Mouse (Mus musculus): Measurements from ENCODE around the gene Carf. TPM values are rescaled to one million over a fixed set of nuclear protein-coding genes. Genes with fewer than 3 reads are reported as not detected.
A peak's percentile ranks its signal among the peaks of the same experiment; 100 is the strongest.

Gene Carf
- total and polyA plus RNA-seq, 2 experiments from 2014 or later, result 3.7 to 4.3 TPM

- no peak overlapping the region for H3K4me3 ChIP-seq (ENCODE audit: low read depth, low read length)
- 94% methylated on average over 1 of the region's 1 CpGs for WGBS
- DNase-seq (ENCODE audit: low spot score), result no peak
- no peaks in the 10 kb centered on the region for H3K9me3 ChIP-seq (replicated peaks; ENCODE audit: control insufficient read depth, low read length)
- H3K27me3 ChIP-seq (ENCODE audit: control insufficient read depth, insufficient read depth, low read length), result no peaks in the 10 kb centered on the region
- no peak for ATAC-seq (ENCODE audit: insufficient read depth, low read depth)
- TF ChIP-seq CTCF (IDR thresholded peaks at IDR 0.05; ENCODE audit: low read depth) (no peak), EP300 (IDR thresholded peaks at IDR 0.05; ENCODE audit: low read depth) (no peak)
- peaks cover 18% of the 10 kb centered on the region for H3K36me3 ChIP-seq (replicated peaks; ENCODE audit: control insufficient read depth, insufficient read depth, low read length)
- H3K27ac ChIP-seq (ENCODE audit: low read depth), result no peak overlapping the region
- H3K4me1 ChIP-seq (ENCODE audit: control insufficient read depth, insufficient read depth), result no peaks in the 10 kb centered on the region
- H3K4me2 ChIP-seq (ENCODE audit: low read depth, low read length), result no peak overlapping the region
- H3K9ac ChIP-seq (replicated peaks; ENCODE audit: low read depth, low read length), result no peak overlapping the region
Measured at GRCm38 (mm10) chr1:60104582-60104981, 6.5 kb downstream of the Carf start.

GRCm38 (mm10) chr1:60117721-60118455 lies 19.8 kb downstream of the Carf start:
- no peak overlapping the region for H3K4me2 ChIP-seq (ENCODE audit: low read depth, low read length)
- ATAC-seq (ENCODE audit: insufficient read depth, low read depth) (no peak), DNase-seq (ENCODE audit: low spot score) (no peak)
- no peak overlapping the region for H3K27ac ChIP-seq (ENCODE audit: low read depth)
- TF ChIP-seq CTCF (IDR thresholded peaks at IDR 0.05; ENCODE audit: low read depth) (no peak), EP300 (IDR thresholded peaks at IDR 0.05; ENCODE audit: low read depth) (no peak)
- H3K4me1 ChIP-seq (ENCODE audit: control insufficient read depth, insufficient read depth), result no peaks in the 10 kb centered on the region
- no peak overlapping the region for H3K9ac ChIP-seq (replicated peaks; ENCODE audit: low read depth, low read length)
- no peaks in the 10 kb centered on the region for H3K9me3 ChIP-seq (replicated peaks; ENCODE audit: control insufficient read depth, low read length)
- H3K27me3 ChIP-seq (ENCODE audit: control insufficient read depth, insufficient read depth, low read length), result no peaks in the 10 kb centered on the region
- H3K4me3 ChIP-seq (ENCODE audit: low read depth, low read length), result no peak overlapping the region
- H3K36me3 ChIP-seq (replicated peaks; ENCODE audit: control insufficient read depth, insufficient read depth, low read length), result peaks cover 16% of the 10 kb centered on the region
- WGBS, result 78% methylated on average over 7 of the region's 7 CpGs

- no peak for TF ChIP-seq CTCF (IDR thresholded peaks at IDR 0.05; ENCODE audit: low read depth)
- no peak for TF ChIP-seq EP300 (IDR thresholded peaks at IDR 0.05; ENCODE audit: low read depth)
- Histone ChIP-seq H3K27me3 (ENCODE audit: control insufficient read depth, insufficient read depth, low read length) (no peaks in the 10 kb centered on the region), H3K4me1 (ENCODE audit: control insufficient read depth, insufficient read depth) (no peaks in the 10 kb centered on the region), H3K4me2 (ENCODE audit: low read depth, low read length) (no peak overlapping the region), H3K27ac (ENCODE audit: low read depth) (no peak overlapping the region), H3K4me3 (ENCODE audit: low read depth, low read length) (no peak overlapping the region), H3K9ac (replicated peaks; ENCODE audit: low read depth, low read length) (no peak overlapping the region), H3K36me3 (replicated peaks; ENCODE audit: control insufficient read depth, insufficient read depth, low read length) (peaks cover 17% of the 10 kb centered on the region), H3K9me3 (replicated peaks; ENCODE audit: control insufficient read depth, low read length) (no peaks in the 10 kb centered on the region)
- 63% methylated on average over 9 of the region's 9 CpGs for WGBS
- DNase-seq (ENCODE audit: low spot score) (no peak), ATAC-seq (ENCODE audit: insufficient read depth, low read depth) (no peak)
Measured at GRCm38 (mm10) chr1:60137346-60137745, 39.3 kb downstream of the Carf start.

- TF ChIP-seq EP300 (IDR thresholded peaks at IDR 0.05; ENCODE audit: low read depth), result no peak
- TF ChIP-seq CTCF (IDR thresholded peaks at IDR 0.05; ENCODE audit: low read depth), result peak; percentile 17; the same call in 1 of the 2 replicates
- no peaks in the 10 kb centered on the region for H3K4me1 ChIP-seq (ENCODE audit: control insufficient read depth, insufficient read depth)
- no peak overlapping the region for H3K4me3 ChIP-seq (ENCODE audit: low read depth, low read length)
- no peak overlapping the region for H3K9ac ChIP-seq (replicated peaks; ENCODE audit: low read depth, low read length)
- no peaks in the 10 kb centered on the region for H3K9me3 ChIP-seq (replicated peaks; ENCODE audit: control insufficient read depth, low read length)
- WGBS, result 66% methylated on average over 5 of the region's 5 CpGs
- ATAC-seq (ENCODE audit: insufficient read depth, low read depth), result no peak
- H3K4me2 ChIP-seq (ENCODE audit: low read depth, low read length), result no peak overlapping the region
- H3K27me3 ChIP-seq (ENCODE audit: control insufficient read depth, insufficient read depth, low read length), result no peaks in the 10 kb centered on the region
- H3K36me3 ChIP-seq (replicated peaks; ENCODE audit: control insufficient read depth, insufficient read depth, low read length), result peaks cover 8% of the 10 kb centered on the region; the same call in 1 of the 2 replicates
- DNase-seq (ENCODE audit: low spot score), result no peak
- no peak overlapping the region for H3K27ac ChIP-seq (ENCODE audit: low read depth)
Measured at GRCm38 (mm10) chr1:60152700-60153099, 54.7 kb downstream of the Carf start.

- H3K27me3 ChIP-seq (ENCODE audit: control insufficient read depth, insufficient read depth, low read length), result no peaks in the 10 kb centered on the region
- DNase-seq (ENCODE audit: low spot score) (no peak), ATAC-seq (ENCODE audit: insufficient read depth, low read depth) (no peak)
- 71% methylated on average over 7 of the region's 7 CpGs for WGBS
- no peaks in the 10 kb centered on the region for H3K9me3 ChIP-seq (replicated peaks; ENCODE audit: control insufficient read depth, low read length)
- TF ChIP-seq EP300 (IDR thresholded peaks at IDR 0.05; ENCODE audit: low read depth) (no peak), CTCF (IDR thresholded peaks at IDR 0.05; ENCODE audit: low read depth) (no peak)
- H3K36me3 ChIP-seq (replicated peaks; ENCODE audit: control insufficient read depth, insufficient read depth, low read length), result no peaks in the 10 kb centered on the region
- H3K4me1 ChIP-seq (ENCODE audit: control insufficient read depth, insufficient read depth), result no peaks in the 10 kb centered on the region
- no peak overlapping the region for H3K4me3 ChIP-seq (ENCODE audit: low read depth, low read length)
- H3K27ac ChIP-seq (ENCODE audit: low read depth), result no peak overlapping the region
- H3K9ac ChIP-seq (replicated peaks; ENCODE audit: low read depth, low read length), result no peak overlapping the region
- no peak overlapping the region for H3K4me2 ChIP-seq (ENCODE audit: low read depth, low read length)
Measured at GRCm38 (mm10) chr1:60156651-60157050, 58.6 kb downstream of the Carf start.

- Histone ChIP-seq H3K9me3 (replicated peaks; ENCODE audit: control insufficient read depth, low read length) (no peaks in the 10 kb centered on the region), H3K9ac (replicated peaks; ENCODE audit: low read depth, low read length) (no peak overlapping the region), H3K27me3 (ENCODE audit: control insufficient read depth, insufficient read depth, low read length) (no peaks in the 10 kb centered on the region), H3K27ac (ENCODE audit: low read depth) (no peak overlapping the region), H3K4me1 (ENCODE audit: control insufficient read depth, insufficient read depth) (no peaks in the 10 kb centered on the region), H3K4me2 (ENCODE audit: low read depth, low read length) (no peak overlapping the region), H3K4me3 (ENCODE audit: low read depth, low read length) (no peak overlapping the region), H3K36me3 (replicated peaks; ENCODE audit: control insufficient read depth, insufficient read depth, low read length) (no peaks in the 10 kb centered on the region)
- TF ChIP-seq EP300 (IDR thresholded peaks at IDR 0.05; ENCODE audit: low read depth) (no peak), CTCF (IDR thresholded peaks at IDR 0.05; ENCODE audit: low read depth) (peak; percentile 79)
- ATAC-seq (ENCODE audit: insufficient read depth, low read depth) (peak; percentile 57; the same call in 1 of the 2 replicates), DNase-seq (ENCODE audit: low spot score) (peak; percentile 60)
- 44% methylated on average over 3 of the region's 3 CpGs for WGBS
Measured at GRCm38 (mm10) chr1:60158411-60158810, 60.4 kb downstream of the Carf start.

Measured in heart, postnatal 0 days (tissue).